Mouse (Mus musculus) forebrain, embryonic 11.5 days (tissue): ENCODE measurements at regions not wholly inside any gene's neighbourhood (a gene's known extent, or its start where the extent isn't known, plus 50 kb on each side); places are given as distances from the start of the nearest gene placed in this dataset.

Experiments used
- ATAC-seq: fragments of 200-750 bp; cut with Nextera tagmentation; replicated peaks from 2 replicates; pipeline ENCODE4 v1.8.0; 2017; ENCODE audit warnings: moderate TSS enrichment; ENCODE audit not compliant: low FRiP score
- DNase-seq: peaks from one replicate; pipeline ENCODE4 v3.0.0-alpha.2; 2017; ENCODE audit warnings: low spot score
- H3K27ac ChIP-seq: fragments of 300-500 bp; sonication (generic); 2 replicates; pipeline ENCODE4 v1.5.1; 2014; ENCODE audit warnings: low read depth, low read length
- H3K27me3 ChIP-seq: fragments of 300-500 bp; sonication (generic); 2 replicates; pipeline ENCODE4 v1.6.1; 2014; ENCODE audit warnings: mild to moderate bottlenecking, low read length, mixed read lengths; ENCODE audit not compliant: control insufficient read depth, insufficient read depth
- H3K36me3 ChIP-seq: fragments of 300-500 bp; sonication (generic); 2 replicates; pipeline ENCODE4 v1.6.1; 2014; ENCODE audit warnings: mild to moderate bottlenecking, low read length, moderate library complexity, mixed read lengths; ENCODE audit not compliant: control insufficient read depth, insufficient read depth
- H3K4me1 ChIP-seq: fragments of 300-500 bp; sonication (generic); replicated peaks from 2 replicates; pipeline ENCODE4 v1.6.1; 2014; ENCODE audit warnings: low read length, mixed read lengths; ENCODE audit not compliant: control insufficient read depth, insufficient read depth
- H3K4me2 ChIP-seq: fragments of 300-500 bp; sonication (generic); 2 replicates; pipeline ENCODE4 v1.6.1; 2014; ENCODE audit warnings: low read depth, mild to moderate bottlenecking, low read length, moderate library complexity, mixed read lengths; ENCODE audit not compliant: severe bottlenecking
- H3K4me3 ChIP-seq: fragments of 300-500 bp; sonication (generic); 2 replicates; pipeline ENCODE4 v1.5.1; 2014; ENCODE audit warnings: low read depth, low read length
- H3K9ac ChIP-seq: fragments of 300-500 bp; sonication (generic); 2 replicates; pipeline ENCODE4 v1.6.1; 2014; ENCODE audit warnings: low read length
- H3K9me3 ChIP-seq: fragments of 300-500 bp; sonication (generic); 2 replicates; pipeline ENCODE4 v1.6.1; 2016; ENCODE audit warnings: low read length, mixed read lengths; ENCODE audit not compliant: control insufficient read depth
- WGBS: fragments of 180-500 bp; shearing (Covaris S2); extraction: QIAGEN DNeasy Blood & Tissue Kit; methylation state at CpG from one replicate; pipeline ENCODE4 v1.1.7; 2014; 5-methylcytosine and 5-hydroxymethylcytosine counted together

DNA sequence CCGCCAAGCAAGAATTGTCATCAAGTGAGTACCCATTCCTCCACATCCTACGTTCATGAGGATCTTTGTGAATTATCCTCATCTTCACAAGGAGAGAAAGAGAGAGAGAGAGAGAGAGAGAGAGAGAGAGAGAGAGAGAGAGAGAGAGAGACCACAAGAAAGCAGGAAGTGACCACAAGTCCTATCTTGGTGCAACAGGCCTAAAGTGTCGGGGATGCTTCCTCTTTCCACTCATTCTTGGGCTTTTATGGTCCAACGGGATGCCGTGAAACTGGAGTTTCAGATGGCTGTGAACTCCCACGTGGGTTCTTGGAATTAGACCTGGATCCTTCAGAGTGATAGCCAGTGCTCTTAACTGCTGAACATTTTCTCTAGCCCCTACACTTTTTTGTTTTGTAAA lies 53.1 kb upstream of the Rai14 start:
- Histone ChIP-seq H3K4me2 (no peak overlapping the region), H3K9ac (no peak overlapping the region), H3K27me3 (no peaks in the 10 kb centered on the region), H3K9me3 (no peaks in the 10 kb centered on the region), H3K36me3 (no peaks in the 10 kb centered on the region), H3K27ac (no peak overlapping the region), H3K4me3 (no peak overlapping the region), H3K4me1 (no peaks in the 10 kb centered on the region)
- no peak for ATAC-seq
- DNase-seq = no peak
- 79% methylated on average over 6 of the region's 6 CpGs for WGBS

GRCm38 (mm10) chr15:10770410-10771310 lies 56.2 kb upstream of the Rai14 start:
- Histone ChIP-seq H3K4me2 (no peak overlapping the region), H3K36me3 (no peaks in the 10 kb centered on the region), H3K9me3 (no peaks in the 10 kb centered on the region), H3K27ac (no peak overlapping the region), H3K9ac (no peak overlapping the region), H3K4me3 (no peak overlapping the region), H3K27me3 (no peaks in the 10 kb centered on the region), H3K4me1 (no peaks in the 10 kb centered on the region)
- 81% methylated on average over 5 of the region's 5 CpGs for WGBS
- no peak for DNase-seq
- no peak for ATAC-seq

DNA sequence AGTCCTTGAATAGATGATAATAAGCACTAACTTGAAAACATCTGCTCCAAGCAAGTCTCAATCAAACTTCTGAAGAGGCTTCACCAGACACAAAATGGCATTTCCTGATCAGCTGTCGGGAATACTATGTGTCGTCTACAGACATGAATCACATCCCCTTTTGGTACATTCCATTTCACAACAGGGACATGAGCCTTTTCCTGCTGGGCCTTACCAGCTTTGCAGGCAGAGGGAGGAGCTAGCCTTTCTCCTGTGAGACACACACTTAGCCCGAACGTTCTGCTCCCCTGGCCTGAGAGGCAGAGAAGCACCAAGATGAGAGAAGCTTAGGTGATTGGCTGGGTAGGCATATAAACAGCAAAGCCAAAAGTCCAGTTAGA lies 56.9 kb upstream of the Rai14 start:
- H3K27me3 ChIP-seq = no peaks in the 10 kb centered on the region
- H3K4me2 ChIP-seq = no peak overlapping the region
- H3K4me1 ChIP-seq = no peaks in the 10 kb centered on the region
- no peaks in the 10 kb centered on the region for H3K36me3 ChIP-seq
- no peaks in the 10 kb centered on the region for H3K9me3 ChIP-seq
- no peak for ATAC-seq
- no peak overlapping the region for H3K27ac ChIP-seq
- no peak for DNase-seq
- whole genome bisulfite sequencing = 68% methylated on average over 4 of the region's 4 CpGs
- no peak overlapping the region for H3K4me3 ChIP-seq
- no peak overlapping the region for H3K9ac ChIP-seq

GRCm38 (mm10) chr15:10779941-10780620 lies 65.7 kb upstream of the Rai14 start:
- H3K27me3 ChIP-seq = no peaks in the 10 kb centered on the region
- H3K27ac ChIP-seq = no peak overlapping the region
- WGBS = 85% methylated on average over 13 of the region's 13 CpGs

GRCm38 (mm10) chr15:10789371-10789770 lies 74.9 kb upstream of the Rai14 start:
- H3K4me2 ChIP-seq = no peak overlapping the region
- no peak overlapping the region for H3K9ac ChIP-seq
- no peak overlapping the region for H3K27ac ChIP-seq
- no peak overlapping the region for H3K4me3 ChIP-seq
- DNase-seq (no peak), ATAC-seq (no peak)
- no peaks in the 10 kb centered on the region for H3K36me3 ChIP-seq
- 77% methylated on average over 6 of the region's 6 CpGs for whole genome bisulfite sequencing
- no peaks in the 10 kb centered on the region for H3K9me3 ChIP-seq
- H3K4me1 ChIP-seq = no peaks in the 10 kb centered on the region
- H3K27me3 ChIP-seq = no peaks in the 10 kb centered on the region

More at GRCm38 (mm10) chr15:10779941-10780620, 65.7 kb upstream of the Rai14 start:
- DNase-seq (no peak), ATAC-seq (no peak)
- no peak overlapping the region for H3K4me3 ChIP-seq
- H3K9me3 ChIP-seq = no peaks in the 10 kb centered on the region
- H3K9ac ChIP-seq = no peak overlapping the region
- H3K4me1 ChIP-seq = no peaks in the 10 kb centered on the region
- no peak overlapping the region for H3K4me2 ChIP-seq
- H3K36me3 ChIP-seq = no peaks in the 10 kb centered on the region

- no peak for DNase-seq
- H3K36me3 ChIP-seq = no peaks in the 10 kb centered on the region
- H3K4me1 ChIP-seq = no peaks in the 10 kb centered on the region
- no peaks in the 10 kb centered on the region for H3K9me3 ChIP-seq
- no peak overlapping the region for H3K27ac ChIP-seq
- 81% methylated on average over 3 of the region's 3 CpGs for WGBS
- ATAC-seq = no peak
- no peaks in the 10 kb centered on the region for H3K27me3 ChIP-seq
- H3K4me3 ChIP-seq = no peak overlapping the region
- H3K9ac ChIP-seq = no peak overlapping the region
- no peak overlapping the region for H3K4me2 ChIP-seq
Observed at GRCm38 (mm10) chr15:10790862-10791497, 76.6 kb upstream of the Rai14 start.

DNA sequence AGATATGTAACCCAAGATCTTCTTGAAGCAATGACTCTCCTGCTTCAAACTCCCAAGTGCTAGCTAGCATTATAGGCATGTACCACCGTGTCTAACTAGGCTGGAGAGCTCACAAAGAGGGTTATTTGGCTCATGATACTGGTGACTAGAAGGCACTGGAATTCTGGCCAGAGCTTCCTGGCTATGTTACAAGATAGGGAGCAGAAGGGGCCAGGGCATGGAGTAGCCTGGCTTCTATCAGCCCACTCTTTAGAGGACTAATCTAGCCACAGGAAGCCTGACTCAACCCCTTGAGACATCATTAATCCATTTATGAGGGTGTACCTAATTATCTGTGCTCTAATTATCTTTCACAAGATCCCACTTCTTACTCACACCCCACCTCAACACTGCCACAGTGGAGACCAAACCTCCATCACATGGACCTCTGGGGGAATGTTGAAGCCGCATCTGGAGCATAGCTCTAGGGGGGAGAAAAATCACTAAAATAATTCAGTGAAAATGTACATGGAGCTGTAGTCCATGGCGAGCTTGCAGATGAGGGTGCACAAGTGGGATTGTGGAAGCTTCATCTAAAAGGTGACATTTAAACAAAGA lies 77.2 kb upstream of the Rai14 start:
- no peak for DNase-seq
- ATAC-seq = no peak

DNA sequence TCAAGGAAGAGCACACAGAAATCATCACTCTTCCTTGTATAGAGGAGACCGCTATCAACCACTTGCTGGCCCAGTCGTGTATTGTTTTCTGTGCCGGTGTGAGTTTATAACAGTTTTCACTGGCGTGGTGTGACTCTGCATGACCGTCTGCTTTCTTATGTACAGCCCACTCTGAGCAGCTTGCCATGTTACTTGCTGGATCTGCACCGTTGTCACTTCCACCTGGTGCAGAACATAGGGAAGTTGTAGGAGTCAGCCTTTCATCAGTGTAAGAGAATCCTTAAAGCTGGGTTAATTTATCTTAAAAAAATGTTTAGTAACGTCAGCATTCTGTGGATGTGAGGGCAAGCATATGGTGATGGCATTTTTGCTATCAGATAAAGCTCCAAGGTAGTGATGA lies 77.7 kb upstream of the Rai14 start:
- Histone ChIP-seq H3K4me2 (no peak overlapping the region), H3K4me3 (no peak overlapping the region), H3K9me3 (no peaks in the 10 kb centered on the region), H3K27me3 (no peaks in the 10 kb centered on the region), H3K4me1 (no peaks in the 10 kb centered on the region), H3K36me3 (no peaks in the 10 kb centered on the region), H3K27ac (no peak overlapping the region), H3K9ac (no peak overlapping the region)
- ATAC-seq (no peak), DNase-seq (no peak)
- WGBS = 82% methylated on average over 7 of the region's 7 CpGs

More for the DNA sequence above, 77.2 kb upstream of the Rai14 start:
- Histone ChIP-seq H3K27me3 (no peaks in the 10 kb centered on the region), H3K4me3 (no peak overlapping the region), H3K27ac (no peak overlapping the region), H3K36me3 (no peaks in the 10 kb centered on the region), H3K4me1 (no peaks in the 10 kb centered on the region), H3K9ac (no peak overlapping the region), H3K9me3 (no peaks in the 10 kb centered on the region), H3K4me2 (no peak overlapping the region)
- 82% methylated on average over 3 of the region's 3 CpGs for WGBS
